Mouse (Mus musculus) inflammation-experienced regulatory T-cells, adult 16 weeks (primary cell): Measurements from ENCODE around the gene Sbk1. TPM values are rescaled to one million over a fixed set of nuclear protein-coding genes. Genes with fewer than 3 reads are reported as not detected.

Experiments used
- polyA plus RNA-seq: library from polyadenylated mRNA; unstranded; fragments of 100-300 nt; shearing (Covaris generic); gene quantifications from one replicate; pipeline ENCODE4 v1.2.1, GENCODE M21; 2017

Sbk1 gene
- 3.7 TPM for polyA plus RNA-seq

GRCm38 (mm10) chr7:126271712-126272683, at the start of gene Sbk1:
TSS of gene Sbk1 (plus strand) at chr7:126272619.

Other genes with a start within 250 kb of the Sbk1 start
- not detected for gene Gsg1l, start 190.2 kb upstream of the Sbk1 start, polyA plus RNA-seq
- 69.7 TPM for gene Xpo6, start 72.1 kb upstream of the Sbk1 start, polyA plus RNA-seq
- 827 TPM for gene Lat, start 97.0 kb downstream of the Sbk1 start, polyA plus RNA-seq
- 90.3 TPM for gene Spns1, start 104.8 kb downstream of the Sbk1 start, polyA plus RNA-seq
- 4.8 TPM for gene Nfatc2ip, start 124.1 kb downstream of the Sbk1 start, polyA plus RNA-seq
- 5.3 TPM for gene Cd19, start 142.3 kb downstream of the Sbk1 start, polyA plus RNA-seq
- gene Rabep2, start 156.1 kb downstream of the Sbk1 start, polyA plus RNA-seq = 70.8 TPM
- gene Atp2a1, start 190.5 kb downstream of the Sbk1 start, polyA plus RNA-seq = 0.24 TPM
- gene Sh2b1, start 202.8 kb downstream of the Sbk1 start, polyA plus RNA-seq = 43.4 TPM
- 130 TPM for gene Tufm, start 214.7 kb downstream of the Sbk1 start, polyA plus RNA-seq
- gene Atxn2l, start 230.8 kb downstream of the Sbk1 start, polyA plus RNA-seq = 36.5 TPM